Mouse (Mus musculus) thymus, postnatal 10 days (tissue): ENCODE results near the gene Ptger4.

Experiments
- DNase-seq, 2 experiments: peaks; one replicate each; pipeline ENCODE4 v3.0.0; 2021; ENCODE audit warnings: low spot score in 2 of 2

Ptger4 gene

GRCm38 (mm10) chr15:5243959-5244905 lies at the start of gene Ptger4:
Ptger4 (minus strand) TSS chr15:5244187.
- peak; percentile 97 to 99 for DNase-seq

DNA sequence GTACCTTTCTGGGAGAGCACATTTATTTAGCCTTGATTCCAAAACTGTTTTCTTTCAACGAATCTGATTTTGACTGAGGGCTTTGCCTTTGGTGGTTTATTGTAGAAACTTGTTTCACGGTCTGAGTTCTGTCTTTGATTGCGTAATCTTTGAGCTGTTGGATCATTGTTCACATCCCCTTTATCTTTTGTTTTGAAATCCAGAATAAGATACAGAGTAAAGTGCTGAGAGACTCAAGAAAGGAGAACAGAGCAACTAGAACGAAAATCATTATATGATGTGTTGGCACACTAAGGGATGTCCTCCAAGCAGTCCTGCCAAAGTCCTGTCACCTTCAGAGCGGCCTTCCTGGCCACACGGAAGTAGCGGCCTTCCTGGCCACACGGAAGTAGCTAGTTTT lies 44.4 kb upstream of the Ptger4 start:
- no peak for DNase-seq

- no peak for DNase-seq
Observed at GRCm38 (mm10) chr15:5287072-5287471, 43.1 kb upstream of the Ptger4 start.

DNA sequence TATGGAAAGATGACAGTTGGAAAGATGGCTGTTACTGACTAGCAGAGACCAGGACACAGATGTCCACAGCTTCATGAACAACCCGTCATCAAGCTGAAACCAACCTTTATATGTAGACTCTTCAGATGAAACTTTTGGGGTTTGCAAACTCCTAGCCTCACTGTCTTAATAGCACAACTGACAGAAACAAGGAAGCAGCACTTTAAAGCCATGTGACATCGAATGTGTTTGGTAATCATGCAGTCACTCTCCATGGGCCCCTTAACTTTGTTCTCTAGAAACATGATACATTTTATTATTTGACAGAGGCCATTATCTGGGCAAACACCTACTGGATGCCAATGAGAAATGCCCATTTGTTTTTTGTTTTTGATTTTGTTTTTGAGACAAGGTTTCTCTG lies 37.3 kb upstream of the Ptger4 start:
- no peak for DNase-seq

- DNase-seq: no peak
Observed at GRCm38 (mm10) chr15:5279831-5280230, 35.8 kb upstream of the Ptger4 start.

- no peak for DNase-seq
Observed at GRCm38 (mm10) chr15:5278525-5278924, 34.5 kb upstream of the Ptger4 start.

DNA sequence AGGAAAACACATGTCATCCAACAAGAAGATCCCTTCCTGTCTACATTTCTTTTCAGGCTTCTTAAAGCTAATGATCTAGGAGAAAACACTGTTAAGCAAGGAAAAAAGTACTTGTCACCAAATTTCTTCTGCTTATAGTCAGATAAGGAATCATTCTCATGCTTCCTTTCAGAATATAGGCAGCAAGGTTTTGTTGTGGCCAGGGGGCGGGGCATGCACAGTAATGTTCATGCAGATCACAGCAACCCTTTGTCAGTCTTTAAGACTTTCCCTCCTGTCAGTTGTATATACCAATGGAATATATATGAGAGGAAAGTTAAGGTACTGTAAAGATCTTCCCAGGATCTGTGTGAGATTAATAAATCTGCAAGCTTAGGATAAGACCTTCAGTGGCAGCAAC lies 30.0 kb upstream of the Ptger4 start:
- DNase-seq: peak; percentile 43 to 50

DNA sequence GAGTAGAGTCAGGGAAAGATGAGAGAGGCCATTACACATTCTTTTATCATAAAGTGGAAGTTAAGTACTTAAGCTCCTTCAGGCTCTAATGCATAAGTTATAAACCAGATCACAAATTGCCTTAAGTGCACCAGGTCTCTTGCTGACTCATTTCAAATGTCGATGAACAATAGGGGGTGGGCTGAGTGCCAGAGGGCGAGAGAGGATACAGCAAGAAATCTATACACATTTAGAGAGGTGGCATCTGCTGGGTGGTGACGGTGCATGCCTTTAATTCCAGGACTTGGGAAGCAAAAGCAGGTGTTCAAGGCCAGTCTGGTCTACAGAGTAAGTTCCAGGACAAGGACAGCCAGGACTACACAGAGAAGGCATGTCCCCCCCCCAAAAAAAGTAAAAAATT lies 22.1 kb upstream of the Ptger4 start:
- DNase-seq: no peak

DNA sequence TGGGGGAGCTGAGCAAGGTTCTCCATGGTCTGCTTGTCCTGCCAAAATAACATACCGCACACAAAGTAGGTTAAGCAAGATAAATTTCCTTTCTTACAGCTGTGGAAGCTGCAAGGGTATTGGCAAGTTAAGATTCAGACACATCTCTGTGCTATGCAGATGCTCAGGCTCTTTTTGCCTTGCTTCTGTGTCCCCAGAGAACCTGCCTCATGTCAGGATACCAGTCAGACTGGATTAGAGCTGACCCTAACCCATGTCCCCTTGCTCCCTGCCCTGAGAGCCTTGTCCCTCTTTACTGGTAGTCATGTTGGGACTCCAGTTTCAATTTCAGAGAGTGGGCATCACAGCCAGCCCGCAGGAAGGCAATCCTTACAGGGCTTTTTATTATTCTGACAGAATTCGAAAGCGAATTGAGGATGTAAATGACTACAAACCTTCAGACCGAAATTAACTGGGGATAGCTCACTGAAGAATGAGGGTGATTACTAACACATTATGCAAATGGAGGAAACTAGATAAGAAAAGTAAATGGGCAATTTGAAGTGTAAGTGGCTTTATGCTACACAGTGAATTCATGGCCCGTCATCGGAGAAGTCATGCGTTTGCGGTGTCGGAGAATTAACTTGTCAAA lies 19.0 kb upstream of the Ptger4 start:
- DNase-seq: no peak

- no peak for DNase-seq
Observed at GRCm38 (mm10) chr15:5262095-5262667, 18.2 kb upstream of the Ptger4 start.

DNA sequence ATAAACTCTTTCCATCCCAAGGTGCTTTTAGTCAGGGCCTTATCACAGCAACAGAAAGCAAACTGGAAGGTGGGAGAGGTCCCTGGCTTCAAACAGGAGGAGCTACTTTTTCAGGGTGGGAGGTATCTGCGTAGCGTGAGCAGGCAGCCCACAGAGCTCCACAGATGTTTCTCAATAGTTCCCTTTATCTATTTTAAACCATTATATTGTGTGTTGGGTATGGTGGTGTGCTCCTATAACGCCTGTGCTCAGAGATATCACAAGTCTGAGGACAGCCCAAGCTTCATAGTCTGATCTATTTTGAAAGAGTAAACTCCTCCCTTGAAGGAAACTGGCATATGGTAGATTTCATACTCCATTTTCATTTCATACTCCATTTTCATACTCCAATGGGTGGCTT lies 17.0 kb upstream of the Ptger4 start:
- DNase-seq: no peak

DNA sequence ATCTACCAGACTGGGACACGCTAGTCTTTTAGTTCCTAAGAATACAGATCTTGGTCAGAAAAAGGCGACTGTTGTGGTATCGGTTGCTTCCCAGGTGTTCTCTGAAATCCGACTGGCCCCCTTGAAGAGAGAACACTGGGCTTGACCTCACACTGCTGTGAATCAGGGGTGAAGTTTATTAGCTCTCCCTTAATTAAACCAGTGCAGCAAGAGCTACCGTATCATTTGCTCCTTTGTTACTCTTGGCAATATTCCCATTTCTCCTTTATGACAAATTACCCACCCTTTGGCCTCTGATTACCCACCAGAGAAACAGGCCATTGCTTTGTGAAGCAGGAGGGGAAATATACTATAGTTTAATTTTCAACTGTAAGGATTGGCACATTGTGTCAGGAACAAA lies 16.2 kb upstream of the Ptger4 start:
- no peak for DNase-seq

- no peak for DNase-seq
Observed at GRCm38 (mm10) chr15:5250182-5250581, 6.2 kb upstream of the Ptger4 start.

DNA sequence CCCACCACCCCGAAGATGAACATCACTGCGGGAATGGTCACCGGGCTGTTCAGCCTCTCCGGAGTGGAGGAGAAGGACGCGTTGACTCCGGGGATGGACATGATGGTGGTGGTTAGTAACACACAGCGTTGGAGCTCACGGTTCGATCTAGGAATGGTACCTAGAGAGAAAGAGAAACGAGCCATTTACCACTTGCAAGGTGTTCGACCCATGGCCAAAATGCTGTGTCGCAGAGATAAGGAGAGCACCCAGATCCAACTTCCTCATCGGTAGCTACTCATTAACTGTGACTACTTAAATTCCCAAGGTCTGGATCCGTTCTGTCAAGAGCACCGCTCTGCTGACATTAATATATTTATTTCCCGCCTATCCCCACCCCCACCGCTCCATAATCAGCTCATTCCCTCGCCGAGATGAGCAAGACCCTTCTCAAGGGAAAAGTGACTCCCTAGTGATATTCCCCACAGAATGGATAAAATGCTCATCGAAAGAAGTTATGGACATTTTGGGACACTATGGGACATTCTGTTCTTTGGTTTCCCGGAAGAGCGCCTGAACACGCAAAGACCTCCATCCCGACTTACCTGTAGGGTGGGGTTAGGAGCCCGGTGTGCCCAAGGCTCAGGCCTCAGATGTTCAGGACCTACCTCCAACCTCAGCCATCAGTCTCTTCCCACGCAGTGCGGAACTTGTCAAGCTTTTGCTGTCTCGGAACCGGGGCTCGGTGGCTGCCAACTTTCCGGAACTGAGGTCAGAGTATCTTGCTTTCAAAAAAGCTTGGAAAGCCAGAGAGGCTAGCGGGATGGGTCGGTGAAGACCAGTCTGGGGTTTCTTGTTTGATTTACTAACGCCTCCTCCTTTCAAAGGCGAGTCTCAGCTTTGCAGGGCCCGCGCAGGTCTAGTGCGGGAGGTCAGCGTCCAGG lies 690 bp downstream of the Ptger4 start:
- peak; percentile 13 to 30 for DNase-seq

GRCm38 (mm10) chr15:5242241-5243035 lies 1.5 kb downstream of the Ptger4 start:
- peak; percentile 39 to 42 for DNase-seq

- peak; percentile 74 to 78 for DNase-seq
Observed at GRCm38 (mm10) chr15:5241304-5242201, 2.4 kb downstream of the Ptger4 start.

GRCm38 (mm10) chr15:5240360-5240759 lies 3.6 kb downstream of the Ptger4 start:
- no peak for DNase-seq

DNA sequence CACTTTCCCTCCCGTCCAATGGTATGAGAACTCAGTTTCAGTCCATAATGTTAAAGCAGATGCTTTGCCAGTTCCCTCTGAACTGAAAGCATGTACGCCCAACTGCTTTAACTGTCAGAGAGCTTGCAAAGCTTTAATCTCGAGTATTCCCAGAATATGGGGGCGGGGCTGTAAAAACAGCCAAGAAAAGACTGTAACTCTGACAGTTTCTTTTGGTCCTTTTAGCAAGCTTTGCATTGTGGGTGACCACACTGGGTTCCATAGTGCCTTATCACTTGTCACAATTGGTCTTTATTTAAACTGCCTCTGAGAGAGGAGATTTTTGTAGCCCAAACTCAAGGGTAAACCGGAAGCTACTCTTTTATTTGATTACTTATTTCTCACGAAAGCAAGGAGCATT lies 4.1 kb downstream of the Ptger4 start:
- DNase-seq: peak in 1 of 2 experiments; percentile 23

GRCm38 (mm10) chr15:5239361-5239760 lies 4.6 kb downstream of the Ptger4 start:
- DNase-seq: no peak

DNA sequence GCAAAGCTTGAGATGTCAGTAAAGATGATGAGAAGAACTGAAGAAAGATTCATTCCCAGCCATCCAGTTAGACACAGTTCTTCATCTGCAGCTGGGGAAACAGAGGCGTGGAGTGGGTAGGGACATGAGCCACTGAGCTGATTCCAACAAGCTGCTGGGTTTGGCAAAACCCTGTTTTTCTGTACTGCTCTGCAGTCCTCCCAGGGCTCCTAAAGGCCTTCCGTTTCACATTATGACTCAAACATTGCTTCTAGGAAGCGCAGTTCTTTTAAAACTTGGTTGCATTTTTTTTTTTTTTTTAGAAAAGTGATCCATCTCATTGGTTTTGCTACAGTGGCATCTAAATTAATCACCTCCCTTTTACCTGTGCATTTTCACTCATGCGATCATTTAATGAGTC lies 5.4 kb downstream of the Ptger4 start:
- DNase-seq: no peak
